Mouse (Mus musculus) embryonic fibroblast, embryonic 13.5 days (primary cell): Measurements from ENCODE around the gene Akap10. TPM values are rescaled to one million over a fixed set of nuclear protein-coding genes. Genes with fewer than 3 reads are reported as not detected.

Source experiments
- H3K27ac ChIP-seq: 2 replicates; pipeline ENCODE4 v1.5.1; 2012; ENCODE audit warnings: low read length, control low read depth, inconsistent platforms; ENCODE audit not compliant: insufficient read depth
- H3K4me1 ChIP-seq: 2 replicates; pipeline ENCODE4 v1.6.1; 2011; ENCODE audit warnings: low read length; ENCODE audit not compliant: control insufficient read depth, insufficient read depth
- H3K4me3 ChIP-seq: 2 replicates; pipeline ENCODE4 v1.5.1; 2011; ENCODE audit warnings: mild to moderate bottlenecking, control low read depth, low read length; ENCODE audit not compliant: insufficient read depth
- CTCF ChIP-seq: IDR thresholded peaks from 2 replicates; pipeline ENCODE4 v1.5.1; 2011; ENCODE audit warnings: mild to moderate bottlenecking, control low read depth, low read length, moderate library complexity, borderline replicate concordance; ENCODE audit not compliant: insufficient read depth
- POLR2A ChIP-seq: IDR thresholded peaks from 2 replicates; pipeline ENCODE4 v1.6.1; 2011; ENCODE audit warnings: low read depth, mild to moderate bottlenecking, control low read depth, low read length, moderate library complexity
- polyA plus RNA-seq: library from polyadenylated mRNA; stranded (reverse); fragments of >200 nt; gene quantifications from 2 replicates; pipeline ENCODE4 v1.2.4, GENCODE M21; 2011; ENCODE audit warnings: low read depth; ENCODE audit not compliant: missing spikeins, insufficient read length

Gene Akap10
- polyA plus RNA-seq: 17.6 and 20.0 TPM in 2 replicates

- Histone ChIP-seq H3K4me1 (no peaks in the 10 kb centered on the region; the same call in 1 of the 2 replicates), H3K4me3 (peak within 1 kb of the TSS; percentile 98)
- no peak for TF ChIP-seq CTCF
- peak; percentile 79 for TF ChIP-seq POLR2A
Measured at GRCm38 (mm10) chr11:61930098-61930517, at the start of gene Akap10. Gene Akap10 (minus strand): TSS chr11:61930252.

GRCm38 (mm10) chr11:61975783-61976182 lies 45.7 kb upstream of the Akap10 start:
- Histone ChIP-seq H3K4me3 (no peak overlapping the region), H3K4me1 (peaks cover 16% of the 10 kb centered on the region), H3K27ac (no peak overlapping the region)
- TF ChIP-seq CTCF (no peak), POLR2A (no peak)

More at GRCm38 (mm10) chr11:61930098-61930517, at the start of gene Akap10:
- peak within 1 kb of the TSS; percentile 59 for H3K27ac ChIP-seq

GRCm38 (mm10) chr11:61974106-61974707 lies 44.2 kb upstream of the Akap10 start:
- TF ChIP-seq CTCF (no peak), POLR2A (no peak)
- Histone ChIP-seq H3K4me3 (no peak overlapping the region), H3K4me1 (peaks cover 18% of the 10 kb centered on the region), H3K27ac (no peak overlapping the region)

GRCm38 (mm10) chr11:61971441-61972221 lies 41.6 kb upstream of the Akap10 start:
- H3K27ac ChIP-seq: peak overlapping the region; percentile 78; the same call in 1 of the 2 replicates
- H3K4me1 ChIP-seq: peaks cover 18% of the 10 kb centered on the region

GRCm38 (mm10) chr11:61970901-61971300 lies 40.8 kb upstream of the Akap10 start:
- peak overlapping the region; percentile 51; the same call in 1 of the 2 replicates for H3K27ac ChIP-seq
- H3K4me3 ChIP-seq: no peak overlapping the region
- peaks cover 18% of the 10 kb centered on the region for H3K4me1 ChIP-seq
- no peak for TF ChIP-seq CTCF
- no peak for TF ChIP-seq POLR2A

More at GRCm38 (mm10) chr11:61971441-61972221, 41.6 kb upstream of the Akap10 start:
- TF ChIP-seq POLR2A (no peak), CTCF (no peak)
- H3K4me3 ChIP-seq: no peak overlapping the region

GRCm38 (mm10) chr11:61968875-61969274 lies 38.8 kb upstream of the Akap10 start:
- Histone ChIP-seq H3K4me1 (peaks cover 13% of the 10 kb centered on the region), H3K4me3 (no peak overlapping the region), H3K27ac (no peak overlapping the region)
- TF ChIP-seq POLR2A (no peak), CTCF (no peak)

- H3K27ac ChIP-seq: no peak overlapping the region
Measured at GRCm38 (mm10) chr11:61967034-61967433, 37.0 kb upstream of the Akap10 start.

GRCm38 (mm10) chr11:61964611-61965010 lies 34.6 kb upstream of the Akap10 start:
- H3K27ac ChIP-seq: no peak overlapping the region
- H3K4me1 ChIP-seq: no peaks in the 10 kb centered on the region
- H3K4me3 ChIP-seq: no peak overlapping the region
- no peak for TF ChIP-seq POLR2A
- no peak for TF ChIP-seq CTCF

More at GRCm38 (mm10) chr11:61967034-61967433, 37.0 kb upstream of the Akap10 start:
- Histone ChIP-seq H3K4me3 (no peak overlapping the region), H3K4me1 (peaks cover 11% of the 10 kb centered on the region)
- TF ChIP-seq CTCF: no peak
- TF ChIP-seq POLR2A: no peak

GRCm38 (mm10) chr11:61963193-61963592 lies 33.1 kb upstream of the Akap10 start:
- no peaks in the 10 kb centered on the region for H3K4me1 ChIP-seq
- H3K4me3 ChIP-seq: no peak overlapping the region
- no peak overlapping the region for H3K27ac ChIP-seq
- TF ChIP-seq CTCF: no peak
- no peak for TF ChIP-seq POLR2A

- TF ChIP-seq POLR2A: no peak
- TF ChIP-seq CTCF: no peak
- H3K4me1 ChIP-seq: no peaks in the 10 kb centered on the region
- H3K4me3 ChIP-seq: no peak overlapping the region
- no peak overlapping the region for H3K27ac ChIP-seq
Measured at GRCm38 (mm10) chr11:61962684-61963083, 32.6 kb upstream of the Akap10 start.
